Mouse (Mus musculus) thymus, postnatal 0 days (tissue): ENCODE data around the gene Toe1. TPM values are rescaled to one million over a fixed set of nuclear protein-coding genes. Genes with fewer than 3 reads are reported as not detected.

Experiments
- DNase-seq: peaks from one replicate; pipeline ENCODE4 v3.0.0-alpha.2; 2015; ENCODE audit warnings: low spot score
- polyA plus RNA-seq: library from polyadenylated mRNA; unstranded; fragments of >200 nt; fragmentation: Nextera tagmentation; extraction: Ambion mirVana; gene quantifications from 2 replicates; pipeline ENCODE4 v1.2.1, GENCODE M21; 2015

Toe1 gene
- polyA plus RNA-seq, 1 experiment from 2014 or later = 39.2 TPM

- no peak for DNase-seq
These were observed 13.2 kb downstream of the Toe1 start for GRCm38 (mm10) chr4:116794273-116794672.

- no peak for DNase-seq
These were observed 15.0 kb downstream of the Toe1 start for GRCm38 (mm10) chr4:116792453-116792852.

- DNase-seq = peak; percentile 83
These were observed 18.5 kb downstream of the Toe1 start for GRCm38 (mm10) chr4:116788956-116789355.

GRCm38 (mm10) chr4:116787985-116788760 lies 19.3 kb downstream of the Toe1 start:
- no peak for DNase-seq

GRCm38 (mm10) chr4:116786587-116786986 lies 20.9 kb downstream of the Toe1 start:
- DNase-seq = no peak

GRCm38 (mm10) chr4:116782171-116782570 lies 25.3 kb downstream of the Toe1 start:
- DNase-seq = no peak

GRCm38 (mm10) chr4:116781366-116781765 lies 26.1 kb downstream of the Toe1 start:
- no peak for DNase-seq

GRCm38 (mm10) chr4:116780541-116780940 lies 26.9 kb downstream of the Toe1 start:
- DNase-seq = no peak

GRCm38 (mm10) chr4:116777079-116777478 lies 30.4 kb downstream of the Toe1 start:
- DNase-seq = no peak

GRCm38 (mm10) chr4:116776391-116776790 lies 31.0 kb downstream of the Toe1 start:
- DNase-seq = no peak

- no peak for DNase-seq
These were observed 38.4 kb downstream of the Toe1 start for GRCm38 (mm10) chr4:116769060-116769459.

GRCm38 (mm10) chr4:116768510-116768909 lies 38.9 kb downstream of the Toe1 start:
- DNase-seq = no peak

GRCm38 (mm10) chr4:116764001-116764400 lies 43.4 kb downstream of the Toe1 start:
- DNase-seq = no peak

GRCm38 (mm10) chr4:116761914-116762313 lies 45.5 kb downstream of the Toe1 start:
- DNase-seq = no peak

- DNase-seq = no peak
These were observed 57.7 kb downstream of the Toe1 start for GRCm38 (mm10) chr4:116749750-116750149.

Other genes with a start within 250 kb of the Toe1 start
- gene Gpbp1l1, start 250.0 kb downstream of the Toe1 start, polyA plus RNA-seq = 53.2 and 54.5 TPM in 2 replicates
- 3.8 and 4.1 TPM in 2 replicates for gene Ccdc17, start 211.0 kb downstream of the Toe1 start, polyA plus RNA-seq
- 110 and 118 TPM in 2 replicates for gene Nasp, start 179.7 kb downstream of the Toe1 start, polyA plus RNA-seq
- gene Akr1a1, start 156.0 kb downstream of the Toe1 start, polyA plus RNA-seq = 624 and 637 TPM in 2 replicates
- 1,118 and 1,206 TPM in 2 replicates for gene Prdx1, start 122.1 kb downstream of the Toe1 start, polyA plus RNA-seq
- 12.0 and 13.6 TPM in 2 replicates for gene Mmachc, start 99.2 kb downstream of the Toe1 start, polyA plus RNA-seq
- gene Ccdc163, start 99.1 kb downstream of the Toe1 start, polyA plus RNA-seq = 21.5 and 23.7 TPM in 2 replicates
- gene Tesk2, start 86.7 kb downstream of the Toe1 start, polyA plus RNA-seq = 4.3 and 4.7 TPM in 2 replicates
- gene Mutyh, start 83 bp upstream of the Toe1 start, polyA plus RNA-seq = 18.8 and 22.9 TPM in 2 replicates
- gene Hpdl, start 14.1 kb upstream of the Toe1 start, polyA plus RNA-seq = 0.22 and 0.49 TPM in 2 replicates
- 0.04 and 0.09 TPM in 2 replicates for gene Zswim5, start 69.7 kb upstream of the Toe1 start, polyA plus RNA-seq
- 102 and 109 TPM in 2 replicates for gene Urod, start 186.8 kb upstream of the Toe1 start, polyA plus RNA-seq
- gene Hectd3, start 187.7 kb upstream of the Toe1 start, polyA plus RNA-seq = 14.4 and 14.6 TPM in 2 replicates
- 40.9 and 42.1 TPM in 2 replicates for gene Eif2b3, start 211.8 kb upstream of the Toe1 start, polyA plus RNA-seq